In genomic region chr13:21407341-21407740, GRCm38 (mm10) we compare ENCODE assay signal across 8 mouse cellular contexts. TPM values are rescaled to one million over a fixed set of nuclear protein-coding genes. Genes with fewer than 3 reads are reported as not detected.
DNase-seq lines count a peak whose midpoint lies in the region; ATAC-seq and TF ChIP-seq lines count a peak whose summit lies in the region.

No protein-coding gene starts in this region.

- no peak for DNase-seq in cerebellum, adult 2 months
- DNase-seq in cerebellum, adult 8-10 months: no peak
- no peak for DNase-seq in limb, embryonic 10.5 days (ENCODE audit: low spot score)
- DNase-seq in midbrain, embryonic 14.5 days: no peak
- DNase-seq in right cerebral cortex, postnatal 10 days (ENCODE audit: low spot score in 2 of 2): no peak
- DNase-seq in right cerebral cortex, postnatal 4 days: no peak

- ATAC-seq in limb, embryonic 12.5 days (ENCODE audit: insufficient number of reproducible peaks, insufficient read depth, low FRiP score, low TSS enrichment, low read depth): no peak
- ATAC-seq in heart, embryonic 12.5 days (ENCODE audit: insufficient number of reproducible peaks, low FRiP score): no peak
- ATAC-seq in midbrain, embryonic 14.5 days (ENCODE audit: low FRiP score, low TSS enrichment): no peak

- no peak for TF ChIP-seq POLR2A in cerebellum, adult 2 months (IDR thresholded peaks at IDR 0.05; ENCODE audit: borderline replicate concordance, insufficient read depth, low read length)

- peak overlapping the region; percentile 67 for H3K4me2 ChIP-seq in limb, embryonic 12.5 days
- H3K4me2 ChIP-seq in heart, embryonic 12.5 days: peak overlapping the region; percentile 74; the same call in 1 of the 2 replicates
- peak overlapping the region; percentile 57 for H3K4me2 ChIP-seq in midbrain, embryonic 14.5 days (ENCODE audit: low read length)

- H3K9me3 ChIP-seq in limb, embryonic 12.5 days: no peaks in the 10 kb centered on the region
- no peaks in the 10 kb centered on the region for H3K9me3 ChIP-seq in limb, embryonic 10.5 days (replicated peaks)
- H3K9me3 ChIP-seq in heart, embryonic 12.5 days (replicated peaks): no peaks in the 10 kb centered on the region
- no peaks in the 10 kb centered on the region for H3K9me3 ChIP-seq in midbrain, embryonic 14.5 days (ENCODE audit: control insufficient read depth, low read length)

- 83% methylated on average over 11 of the region's 11 CpGs for WGBS in cerebellum, adult 2 months
- WGBS in limb, embryonic 12.5 days: 78% methylated on average over 11 of the region's 11 CpGs
- 85% methylated on average over 11 of the region's 11 CpGs for WGBS in limb, embryonic 10.5 days
- WGBS in heart, embryonic 12.5 days: 73% methylated on average over 11 of the region's 11 CpGs
- 85% methylated on average over 11 of the region's 11 CpGs for WGBS in midbrain, embryonic 14.5 days

- no peak for TF ChIP-seq CTCF in cerebellum, adult 2 months (IDR thresholded peaks at IDR 0.05; ENCODE audit: borderline replicate concordance, insufficient read depth, low read depth, low read length)

- H3K27me3 ChIP-seq in cerebellum, adult 2 months (ENCODE audit: control insufficient read depth, insufficient read depth, low read length): no peaks in the 10 kb centered on the region
- no peaks in the 10 kb centered on the region for H3K27me3 ChIP-seq in limb, embryonic 12.5 days
- no peaks in the 10 kb centered on the region for H3K27me3 ChIP-seq in limb, embryonic 10.5 days (ENCODE audit: low read depth, poor library complexity, severe bottlenecking)
- no peaks in the 10 kb centered on the region for H3K27me3 ChIP-seq in heart, embryonic 12.5 days (replicated peaks)
- H3K27me3 ChIP-seq in midbrain, embryonic 14.5 days (ENCODE audit: control insufficient read depth, insufficient read depth, low read length): no peaks in the 10 kb centered on the region

- 0 out of 2 replicates have a peak overlapping the region, but pooled peaks have one; percentile 46 for H3K27ac ChIP-seq in cerebellum, adult 2 months (ENCODE audit: insufficient read depth, low read length)
- no peak overlapping the region for H3K27ac ChIP-seq in limb, embryonic 12.5 days
- H3K27ac ChIP-seq in limb, embryonic 10.5 days: no peak overlapping the region
- peak overlapping the region; percentile 85 for H3K27ac ChIP-seq in heart, embryonic 12.5 days (ENCODE audit: poor library complexity, severe bottlenecking)
- H3K27ac ChIP-seq in midbrain, embryonic 14.5 days (replicated peaks; ENCODE audit: low read depth, low read length): no peak overlapping the region

- H3K4me1 ChIP-seq in cerebellum, adult 2 months (ENCODE audit: control insufficient read depth, insufficient read depth, low read length): no peaks in the 10 kb centered on the region
- H3K4me1 ChIP-seq in limb, embryonic 12.5 days (replicated peaks): 0 out of 2 replicates have a peak, but pooled peaks cover 3% of the 10 kb centered on the region
- peaks cover 13% of the 10 kb centered on the region for H3K4me1 ChIP-seq in limb, embryonic 10.5 days
- H3K4me1 ChIP-seq in heart, embryonic 12.5 days (replicated peaks): no peaks in the 10 kb centered on the region; the same call in 1 of the 2 replicates
- peaks cover 4% of the 10 kb centered on the region for H3K4me1 ChIP-seq in midbrain, embryonic 14.5 days (ENCODE audit: control insufficient read depth, insufficient read depth, low read length)

- no peaks in the 10 kb centered on the region for H3K36me3 ChIP-seq in limb, embryonic 12.5 days
- H3K36me3 ChIP-seq in limb, embryonic 10.5 days: no peaks in the 10 kb centered on the region
- H3K36me3 ChIP-seq in heart, embryonic 12.5 days: no peaks in the 10 kb centered on the region
- no peaks in the 10 kb centered on the region for H3K36me3 ChIP-seq in midbrain, embryonic 14.5 days (ENCODE audit: control insufficient read depth, insufficient read depth, low read length)

- no peak overlapping the region for H3K4me3 ChIP-seq in cerebellum, adult 2 months (replicated peaks; ENCODE audit: insufficient read depth, low read depth, low read length)
- no peak overlapping the region for H3K4me3 ChIP-seq in limb, embryonic 12.5 days (replicated peaks)
- H3K4me3 ChIP-seq in limb, embryonic 10.5 days: no peak overlapping the region
- H3K4me3 ChIP-seq in heart, embryonic 12.5 days: no peak overlapping the region
- 0 out of 2 replicates have a peak overlapping the region, but pooled peaks have one; percentile 41 for H3K4me3 ChIP-seq in midbrain, embryonic 14.5 days (replicated peaks; ENCODE audit: low read depth, low read length)

- H3K9ac ChIP-seq in limb, embryonic 12.5 days (replicated peaks): no peak overlapping the region
- no peak overlapping the region for H3K9ac ChIP-seq in heart, embryonic 12.5 days
- no peak overlapping the region for H3K9ac ChIP-seq in midbrain, embryonic 14.5 days (replicated peaks; ENCODE audit: low read length)

RNA-seq across cellular contexts. Expression of gene Zkscan3, which starts 4.8 kb away (rescaled TPM):
- polyA plus RNA-seq in cerebellum, adult 2 months (2012; rRNA removed): 45.0 and 47.4 TPM in 2 replicates
- 103 and 105 TPM in 2 replicates for polyA plus RNA-seq in limb, embryonic 12.5 days (2016; fragmentation: Nextera tagmentation; extraction: Ambion mirVana)
- polyA plus RNA-seq in limb, embryonic 10.5 days (2016; fragmentation: Nextera tagmentation; extraction: Ambion mirVana): 88.7 and 100 TPM in 2 replicates
- 71.2 and 72.6 TPM in 2 replicates for polyA plus RNA-seq in heart, embryonic 12.5 days (2016; fragmentation: Nextera tagmentation; extraction: Ambion mirVana)
- 61.8 and 69.9 TPM in 2 replicates for polyA plus RNA-seq in midbrain, embryonic 14.5 days (2014; fragmentation: Nextera tagmentation; extraction: Ambion mirVana)

RNA-seq across cellular contexts. Expression of gene Pgbd1, which starts 33.5 kb away (rescaled TPM):
- polyA plus RNA-seq in cerebellum, adult 2 months (2012; rRNA removed): 2.6 and 2.7 TPM in 2 replicates
- polyA plus RNA-seq in limb, embryonic 12.5 days (2016; fragmentation: Nextera tagmentation; extraction: Ambion mirVana): 5.0 TPM in 2 replicates
- 4.9 and 5.1 TPM in 2 replicates for polyA plus RNA-seq in limb, embryonic 10.5 days (2016; fragmentation: Nextera tagmentation; extraction: Ambion mirVana)
- polyA plus RNA-seq in heart, embryonic 12.5 days (2016; fragmentation: Nextera tagmentation; extraction: Ambion mirVana): 2.2 and 3.1 TPM in 2 replicates
- 3.9 and 5.2 TPM in 2 replicates for polyA plus RNA-seq in midbrain, embryonic 14.5 days (2014; fragmentation: Nextera tagmentation; extraction: Ambion mirVana)

RNA-seq across cellular contexts. Expression of gene Zscan12, which starts 44.7 kb away (rescaled TPM):
- polyA plus RNA-seq in cerebellum, adult 2 months (2012; rRNA removed): 6.5 and 6.7 TPM in 2 replicates
- 16.4 and 17.1 TPM in 2 replicates for polyA plus RNA-seq in limb, embryonic 12.5 days (2016; fragmentation: Nextera tagmentation; extraction: Ambion mirVana)
- 19.6 and 19.7 TPM in 2 replicates for polyA plus RNA-seq in limb, embryonic 10.5 days (2016; fragmentation: Nextera tagmentation; extraction: Ambion mirVana)
- 8.8 and 9.9 TPM in 2 replicates for polyA plus RNA-seq in heart, embryonic 12.5 days (2016; fragmentation: Nextera tagmentation; extraction: Ambion mirVana)
- 11.8 and 15.9 TPM in 2 replicates for polyA plus RNA-seq in midbrain, embryonic 14.5 days (2014; fragmentation: Nextera tagmentation; extraction: Ambion mirVana)

RNA-seq across cellular contexts. Expression of gene Zscan26, which starts 46.2 kb away (rescaled TPM):
- 69.3 and 71.9 TPM in 2 replicates for polyA plus RNA-seq in cerebellum, adult 2 months (2012; rRNA removed)
- 31.8 and 36.0 TPM in 2 replicates for polyA plus RNA-seq in limb, embryonic 12.5 days (2016; fragmentation: Nextera tagmentation; extraction: Ambion mirVana)
- polyA plus RNA-seq in limb, embryonic 10.5 days (2016; fragmentation: Nextera tagmentation; extraction: Ambion mirVana): 26.1 and 29.9 TPM in 2 replicates
- polyA plus RNA-seq in heart, embryonic 12.5 days (2016; fragmentation: Nextera tagmentation; extraction: Ambion mirVana): 26.8 and 28.1 TPM in 2 replicates
- polyA plus RNA-seq in midbrain, embryonic 14.5 days (2014; fragmentation: Nextera tagmentation; extraction: Ambion mirVana): 15.7 and 17.6 TPM in 2 replicates

Comparison
In these comparisons a context has a peak if more than half of its experiments do, and no peak if none do; other contexts are left out.
1. H3K27ac ChIP-seq: peak in cerebellum, adult 2 months (single experiment) and heart, embryonic 12.5 days (single experiment); none in limb, embryonic 12.5 days (single experiment), limb, embryonic 10.5 days (single experiment) and midbrain, embryonic 14.5 days (single experiment).
2. Peak in every context shown above with its lines, with median percentiles within 50 percentile points of each other: H3K4me2 ChIP-seq.